ENCODE assay signal across 8 mouse cellular contexts in genomic region chr7:130520049-130520425, GRCm38 (mm10). TPM values are rescaled to one million over a fixed set of nuclear protein-coding genes. Genes with fewer than 3 reads are reported as not detected.
A peak's percentile ranks its signal among the peaks of the same experiment; 100 is the strongest.
DNase-seq lines count a peak whose midpoint lies in the region; ATAC-seq and TF ChIP-seq lines count a peak whose summit lies in the region.

Gene Ate1, minus strand, starts transcription at chr7:130520369.

- in situ Hi-C loops in Patski (cut with MboI; ENCODE audit: low pct_unique_long_range_greater_than_20kb) = no loop called here

- peak within 1 kb of the TSS; percentile 76 for H3K4me2 ChIP-seq in forebrain, embryonic 13.5 days
- H3K4me2 ChIP-seq in hindbrain, embryonic 11.5 days (replicated peaks; ENCODE audit: low read depth, low read length) = peak within 1 kb of the TSS; percentile 56
- peak within 1 kb of the TSS; percentile 66 for H3K4me2 ChIP-seq in liver, embryonic 11.5 days
- H3K4me2 ChIP-seq in stomach, embryonic 16.5 days (ENCODE audit: low read depth, low read length) = peak within 1 kb of the TSS; percentile 89

- no peaks in the 10 kb centered on the region for H3K9me3 ChIP-seq in forebrain, embryonic 13.5 days (replicated peaks)
- no peaks in the 10 kb centered on the region for H3K9me3 ChIP-seq in hindbrain, embryonic 11.5 days (ENCODE audit: control insufficient read depth, low read length)
- H3K9me3 ChIP-seq in liver, embryonic 11.5 days (ENCODE audit: control insufficient read depth, low read length) = no peaks in the 10 kb centered on the region
- no peaks in the 10 kb centered on the region for H3K9me3 ChIP-seq in stomach, embryonic 16.5 days (replicated peaks; ENCODE audit: control insufficient read depth, low read length)

- ATAC-seq in Patski = no peak
- ATAC-seq in forebrain, embryonic 13.5 days = no peak
- ATAC-seq in hindbrain, embryonic 11.5 days (ENCODE audit: low FRiP score) = no peak
- ATAC-seq in liver, embryonic 11.5 days (replicated peaks; ENCODE audit: low FRiP score) = no peak
- ATAC-seq in stomach, embryonic 16.5 days (ENCODE audit: insufficient read depth, low FRiP score) = no peak

- no peak for TF ChIP-seq CTCF in Patski (IDR thresholded peaks at IDR 0.05)

- no peak for DNase-seq in adrenal gland, adult 18-20 months (ENCODE audit: low spot score in 2 of 2)
- no peak for DNase-seq in adrenal gland, adult (ENCODE audit: inconsistent age in 2 of 2, low spot score in 1 of 2)
- DNase-seq in Patski (ENCODE audit: low read depth, low spot score) = no peak
- no peak for DNase-seq in hindbrain, embryonic 11.5 days (ENCODE audit: low spot score)
- no peak for DNase-seq in liver, embryonic 11.5 days (ENCODE audit: low spot score)
- no peak for DNase-seq in yolk sac, embryonic 10.5 days (ENCODE audit: low spot score)

- H3K27ac ChIP-seq in forebrain, embryonic 13.5 days = peak within 1 kb of the TSS; percentile 94
- peak within 1 kb of the TSS; percentile 92 for H3K27ac ChIP-seq in hindbrain, embryonic 11.5 days (ENCODE audit: low read depth, low read length)
- H3K27ac ChIP-seq in liver, embryonic 11.5 days (ENCODE audit: low read depth, low read length) = peak within 1 kb of the TSS; percentile 89
- H3K27ac ChIP-seq in stomach, embryonic 16.5 days (ENCODE audit: low read length) = peak within 1 kb of the TSS; percentile 97

- no peaks in the 10 kb centered on the region for H3K27me3 ChIP-seq in Patski
- no peaks in the 10 kb centered on the region for H3K27me3 ChIP-seq in forebrain, embryonic 13.5 days
- no peaks in the 10 kb centered on the region for H3K27me3 ChIP-seq in hindbrain, embryonic 11.5 days (ENCODE audit: control insufficient read depth, insufficient read depth, low read length)
- no peaks in the 10 kb centered on the region for H3K27me3 ChIP-seq in liver, embryonic 11.5 days (replicated peaks; ENCODE audit: control insufficient read depth, insufficient read depth, low read length)
- H3K27me3 ChIP-seq in stomach, embryonic 16.5 days (ENCODE audit: control insufficient read depth, insufficient read depth, low read length) = no peaks in the 10 kb centered on the region

- POLR2A ChIA-PET in Patski (lab: Charles Lee) = no interaction called here

- CTCF ChIA-PET in Patski (lab: Charles Lee) = interaction anchor here (0.9 kb wide), 1 partner anchor 12 kb away, joined by 3 read pairs; no protein-coding TSS in a partner anchor

- peak within 1 kb of the TSS; percentile 94 for H3K9ac ChIP-seq in forebrain, embryonic 13.5 days
- peak within 1 kb of the TSS; percentile 76 for H3K9ac ChIP-seq in hindbrain, embryonic 11.5 days (ENCODE audit: low read depth, low read length)
- peak within 1 kb of the TSS; percentile 90 for H3K9ac ChIP-seq in liver, embryonic 11.5 days (ENCODE audit: low read depth, low read length)
- H3K9ac ChIP-seq in stomach, embryonic 16.5 days (ENCODE audit: low read length) = peak within 1 kb of the TSS; percentile 97

- H3K4me3 ChIP-seq in forebrain, embryonic 13.5 days = peak within 1 kb of the TSS; percentile 82
- peak within 1 kb of the TSS; percentile 67 for H3K4me3 ChIP-seq in hindbrain, embryonic 11.5 days (ENCODE audit: low read depth, low read length)
- H3K4me3 ChIP-seq in liver, embryonic 11.5 days (ENCODE audit: low read depth, low read length) = peak within 1 kb of the TSS; percentile 85
- H3K4me3 ChIP-seq in stomach, embryonic 16.5 days (replicated peaks; ENCODE audit: low read length) = peak within 1 kb of the TSS; percentile 97

- peaks cover 22% of the 10 kb centered on the region for H3K4me1 ChIP-seq in forebrain, embryonic 13.5 days
- H3K4me1 ChIP-seq in hindbrain, embryonic 11.5 days (replicated peaks; ENCODE audit: control insufficient read depth, insufficient read depth, low read length) = no peaks in the 10 kb centered on the region
- H3K4me1 ChIP-seq in liver, embryonic 11.5 days (replicated peaks; ENCODE audit: control insufficient read depth, insufficient read depth, low read length) = peaks cover 9% of the 10 kb centered on the region
- peaks cover 10% of the 10 kb centered on the region for H3K4me1 ChIP-seq in stomach, embryonic 16.5 days (ENCODE audit: control insufficient read depth, insufficient read depth, low read length)

- 0 out of 2 replicates have a peak, but pooled peaks cover 5% of the 10 kb centered on the region for H3K36me3 ChIP-seq in forebrain, embryonic 13.5 days (ENCODE audit: poor library complexity, severe bottlenecking)
- no peaks in the 10 kb centered on the region for H3K36me3 ChIP-seq in hindbrain, embryonic 11.5 days (ENCODE audit: control insufficient read depth, insufficient read depth, low read length)
- no peaks in the 10 kb centered on the region; the same call in 1 of the 2 replicates for H3K36me3 ChIP-seq in liver, embryonic 11.5 days (ENCODE audit: control insufficient read depth, insufficient read depth, low read length)
- no peaks in the 10 kb centered on the region for H3K36me3 ChIP-seq in stomach, embryonic 16.5 days (ENCODE audit: control insufficient read depth, insufficient read depth, low read length)

- WGBS in forebrain, embryonic 13.5 days = 21% methylated on average over 20 of the region's 20 CpGs
- WGBS in hindbrain, embryonic 11.5 days = 21% methylated on average over 20 of the region's 20 CpGs
- 21% methylated on average over 20 of the region's 20 CpGs for WGBS in liver, embryonic 11.5 days
- WGBS in stomach, embryonic 16.5 days = 9% methylated on average over 20 of the region's 20 CpGs

RNA-seq across cellular contexts. Expression of gene Ate1, which starts in this region (rescaled TPM):
- 10 to 100 TPM; 35.9 to 38.0 TPM for total RNA-seq in adrenal gland, adult 18-20 months (2021)
- 28.8 TPM for polyA plus RNA-seq in Patski (2021)
- 82.0 and 82.9 TPM in 2 replicates for polyA plus RNA-seq in forebrain, embryonic 13.5 days (2015; fragmentation: Nextera tagmentation; extraction: Ambion mirVana)
- 53.0 and 76.1 TPM in 2 replicates for polyA plus RNA-seq in hindbrain, embryonic 11.5 days (2014; fragmentation: Nextera tagmentation; extraction: Ambion mirVana)
- 44.6 and 51.6 TPM in 2 replicates for polyA plus RNA-seq in liver, embryonic 11.5 days (2014; fragmentation: Nextera tagmentation; extraction: Ambion mirVana)
- 54.5 and 55.7 TPM in 2 replicates for polyA plus RNA-seq in stomach, embryonic 16.5 days (2015; fragmentation: Nextera tagmentation; extraction: Ambion mirVana)
